Mouse (Mus musculus) spleen, adult 2 months (tissue): ENCODE results near the gene Prex1. TPM values are rescaled to one million over a fixed set of nuclear protein-coding genes. Genes with fewer than 3 reads are reported as not detected.

Source experiments
- DNase-seq, 2 experiments: peaks; one replicate each; pipeline versions ENCODE4 v3.0.0 to v3.0.0-alpha.2; 2012 to 2021; ENCODE audit warnings: low spot score in 2 of 2, low read depth in 1 of 2
- H3K27ac ChIP-seq: fragments of 200-500 bp; 2 replicates; pipeline ENCODE4 v1.5.1; 2012; ENCODE audit warnings: low read length, inconsistent platforms; ENCODE audit not compliant: insufficient read depth
- H3K27me3 ChIP-seq: fragments of 200-500 bp; 2 replicates; pipeline ENCODE4 v1.6.1; 2012; ENCODE audit warnings: mild to moderate bottlenecking, moderate library complexity, low read length, inconsistent platforms; ENCODE audit not compliant: control insufficient read depth, insufficient read depth
- H3K36me3 ChIP-seq: fragments of 200-500 bp; 2 replicates; pipeline ENCODE4 v1.6.1; 2012; ENCODE audit warnings: mild to moderate bottlenecking, low read length, inconsistent platforms; ENCODE audit not compliant: control insufficient read depth, insufficient read depth
- H3K4me1 ChIP-seq: fragments of 200-500 bp; 2 replicates; pipeline ENCODE4 v1.6.1; 2011; ENCODE audit warnings: inconsistent platforms; ENCODE audit not compliant: control insufficient read depth, insufficient read depth, insufficient read length
- H3K4me3 ChIP-seq: fragments of 200-500 bp; 2 replicates; pipeline ENCODE4 v1.5.1; 2011; ENCODE audit warnings: mild to moderate bottlenecking, inconsistent platforms; ENCODE audit not compliant: insufficient read depth, insufficient read length; ENCODE audit errors: extremely low read depth
- CTCF ChIP-seq: fragments of 200-500 bp; IDR thresholded peaks from 2 replicates; pipeline ENCODE4 v1.5.1; 2011; ENCODE audit warnings: mild to moderate bottlenecking, inconsistent platforms; ENCODE audit not compliant: insufficient read depth, insufficient read length, insufficient replicate concordance; ENCODE audit errors: extremely low read depth
- POLR2A ChIP-seq: fragments of 200-500 bp; IDR thresholded peaks from 2 replicates; pipeline ENCODE4 v1.6.1; 2011; ENCODE audit warnings: low read depth, low read length, inconsistent platforms
- WGBS: fragments of 180-500 bp; shearing (Covaris S2); methylation state at CpG from one replicate; pipeline ENCODE4 v1.1.7; 2018; 5-methylcytosine and 5-hydroxymethylcytosine counted together
- polyA plus RNA-seq: library from polyadenylated mRNA; depleted of rRNA; stranded (reverse); fragments of >200 nt; gene quantifications from 2 replicates; pipeline ENCODE4 v1.2.3, GENCODE M21; 2012

Gene Prex1
- polyA plus RNA-seq, 1 experiment, result 123 TPM

DNA sequence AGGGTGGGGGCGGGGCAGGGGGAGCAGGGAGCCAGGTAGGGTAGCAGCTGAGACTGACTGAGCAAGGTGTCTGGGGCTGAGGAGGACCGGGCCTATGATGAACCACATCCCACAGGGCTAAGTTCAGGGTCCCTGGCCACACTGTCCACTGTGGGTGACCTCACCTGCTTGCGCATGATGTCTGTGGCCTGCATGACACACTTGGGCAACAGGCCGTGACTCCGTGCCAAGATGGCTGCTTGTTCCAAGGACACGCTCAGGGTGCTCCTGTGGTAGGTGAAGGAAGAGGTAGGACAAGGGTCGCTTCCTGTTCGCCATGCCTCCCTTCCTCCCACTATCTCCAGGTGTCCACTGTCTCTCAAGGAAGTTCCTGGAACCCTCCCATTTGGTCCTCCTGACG is 144.4 kb downstream of the Prex1 start:
- DNase-seq, result no peak
- peaks cover 59% of the 10 kb centered on the region for H3K36me3 ChIP-seq
- no peak for TF ChIP-seq POLR2A
- TF ChIP-seq CTCF, result no peak

DNA sequence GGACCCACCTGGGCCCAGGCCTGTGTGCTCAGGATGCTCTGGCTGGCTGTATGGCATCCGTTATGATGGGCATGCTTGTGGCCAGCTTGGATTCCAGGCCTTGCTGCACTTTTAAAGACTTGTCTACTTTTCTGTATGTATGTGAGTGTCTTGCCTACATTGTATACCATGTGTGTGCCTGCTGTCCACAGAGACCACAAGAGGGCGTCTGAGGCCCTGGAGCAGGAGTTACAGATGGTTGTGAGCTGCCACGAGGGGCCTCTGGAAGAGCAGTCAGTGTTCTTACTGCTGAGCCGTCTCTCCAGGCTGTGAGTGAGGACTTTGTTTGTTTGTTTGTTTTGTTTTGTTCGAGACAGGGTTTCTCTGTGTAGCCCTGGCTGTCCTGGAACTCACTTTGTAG is 148.1 kb downstream of the Prex1 start:
- no peak overlapping the region for H3K4me3 ChIP-seq
- DNase-seq, result no peak
- no peaks in the 10 kb centered on the region for H3K27me3 ChIP-seq
- no peaks in the 10 kb centered on the region for H3K4me1 ChIP-seq
- no peak overlapping the region for H3K27ac ChIP-seq
- TF ChIP-seq CTCF, result no peak
- no peak for TF ChIP-seq POLR2A
- H3K36me3 ChIP-seq, result peaks cover 37% of the 10 kb centered on the region
- whole genome bisulfite sequencing, result 87% methylated on average over 5 of the region's 5 CpGs

More for the DNA sequence above, 144.4 kb downstream of the Prex1 start:
- no peak overlapping the region for H3K27ac ChIP-seq
- WGBS, result 88% methylated on average over 9 of the region's 9 CpGs
- no peaks in the 10 kb centered on the region for H3K4me1 ChIP-seq
- H3K27me3 ChIP-seq, result no peaks in the 10 kb centered on the region
- H3K4me3 ChIP-seq, result no peak overlapping the region

- peaks cover 29% of the 10 kb centered on the region for H3K36me3 ChIP-seq
- peak; percentile 98 for TF ChIP-seq CTCF
- TF ChIP-seq POLR2A, result no peak
- WGBS, result 2% methylated on average over 11 of the region's 11 CpGs
- H3K4me1 ChIP-seq, result no peaks in the 10 kb centered on the region
- H3K27me3 ChIP-seq, result no peaks in the 10 kb centered on the region
- no peak overlapping the region for H3K27ac ChIP-seq
- peak; percentile 35 to 53 for DNase-seq
- H3K4me3 ChIP-seq, result no peak overlapping the region
Measured at GRCm38 (mm10) chr2:166564455-166564854, 149.2 kb downstream of the Prex1 start.

DNA sequence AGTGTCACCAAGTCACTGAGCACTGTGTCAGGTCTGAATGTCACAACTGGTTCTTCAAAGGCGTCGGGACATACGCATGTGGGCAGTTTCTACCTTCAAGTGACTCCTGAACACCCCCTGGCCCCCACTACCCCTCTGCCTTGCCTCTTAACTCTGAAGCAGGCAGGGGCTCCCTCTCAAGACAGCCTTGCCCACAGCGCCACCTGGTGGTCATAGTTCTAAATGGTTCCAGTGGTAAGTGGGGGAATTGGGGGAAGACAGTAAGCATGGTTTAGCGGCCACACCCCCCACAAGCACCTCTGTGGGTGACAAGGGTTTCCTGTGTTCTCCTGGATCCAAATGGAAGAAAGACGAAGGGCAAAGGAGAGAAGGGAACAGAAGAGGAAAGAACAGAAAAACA is 149.7 kb downstream of the Prex1 start:
- DNase-seq, result peak; percentile 53 to 77
- Histone ChIP-seq H3K27me3 (no peaks in the 10 kb centered on the region), H3K4me3 (no peak overlapping the region), H3K36me3 (peaks cover 24% of the 10 kb centered on the region), H3K4me1 (no peaks in the 10 kb centered on the region), H3K27ac (no peak overlapping the region)
- TF ChIP-seq CTCF, result peak; percentile 84; the same call in 1 of the 2 replicates
- no peak for TF ChIP-seq POLR2A
- 9% methylated on average over 6 of the region's 6 CpGs for WGBS

- Histone ChIP-seq H3K27ac (no peak overlapping the region), H3K27me3 (no peaks in the 10 kb centered on the region), H3K4me3 (no peak overlapping the region), H3K4me1 (no peaks in the 10 kb centered on the region), H3K36me3 (peaks cover 17% of the 10 kb centered on the region)
- no peak for DNase-seq
- no peak for TF ChIP-seq POLR2A
- TF ChIP-seq CTCF, result no peak
- WGBS, result 86% methylated on average over 9 of the region's 9 CpGs
Measured at GRCm38 (mm10) chr2:166563076-166563475, 150.6 kb downstream of the Prex1 start.

DNA sequence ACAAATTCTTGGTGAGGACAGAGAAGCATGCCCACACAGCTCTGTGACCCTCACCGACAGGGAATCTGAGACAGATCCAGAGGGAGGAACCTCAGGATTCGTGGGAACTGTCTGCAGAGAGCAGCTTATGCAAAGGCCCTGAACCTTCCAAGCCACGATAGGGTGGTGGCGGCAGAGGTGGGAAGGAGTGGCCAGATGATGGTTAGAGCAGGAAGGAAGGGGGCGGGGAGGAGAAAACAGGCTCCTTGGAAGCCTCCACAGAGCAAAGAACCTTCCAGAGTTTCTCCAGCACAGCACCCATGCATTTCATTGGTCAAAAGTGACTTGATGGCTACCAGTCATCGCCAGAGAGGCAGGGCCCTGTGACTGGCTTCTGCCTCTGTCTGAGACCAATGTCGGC is 151.9 kb downstream of the Prex1 start:
- Histone ChIP-seq H3K4me3 (no peak overlapping the region), H3K4me1 (no peaks in the 10 kb centered on the region), H3K27me3 (no peaks in the 10 kb centered on the region), H3K36me3 (peaks cover 6% of the 10 kb centered on the region; the same call in 1 of the 2 replicates), H3K27ac (no peak overlapping the region)
- TF ChIP-seq CTCF, result no peak
- WGBS, result 33% methylated on average over 7 of the region's 7 CpGs
- DNase-seq, result no peak

DNA sequence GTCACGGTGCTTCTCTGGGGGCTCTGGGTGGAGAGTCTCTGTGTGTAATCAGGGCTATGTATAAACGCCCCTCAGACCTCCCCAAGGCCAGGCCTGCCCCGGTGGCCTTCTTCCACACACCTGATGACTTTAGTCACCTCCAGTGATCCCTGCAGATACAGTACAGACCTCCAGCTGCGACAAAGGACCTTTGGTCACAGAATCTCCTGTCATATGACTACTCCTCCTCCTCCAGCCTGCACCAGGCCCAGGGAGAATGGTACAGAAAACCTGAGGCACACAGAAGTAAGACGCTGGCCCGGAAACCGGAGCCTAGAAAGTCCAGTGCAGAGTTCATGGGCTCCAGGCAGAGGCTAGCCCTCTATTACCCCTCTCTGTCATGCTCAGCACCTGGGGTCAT is 152.8 kb downstream of the Prex1 start:
- DNase-seq, result no peak
- no peaks in the 10 kb centered on the region for H3K4me1 ChIP-seq
- no peaks in the 10 kb centered on the region for H3K27me3 ChIP-seq
- peaks cover 1% of the 10 kb centered on the region; the same call in 1 of the 2 replicates for H3K36me3 ChIP-seq
- WGBS, result 96% methylated on average over 7 of the region's 7 CpGs
- no peak overlapping the region for H3K4me3 ChIP-seq
- no peak overlapping the region for H3K27ac ChIP-seq
- TF ChIP-seq CTCF, result no peak
- no peak for TF ChIP-seq POLR2A

GRCm38 (mm10) chr2:166559531-166559930 is 154.1 kb downstream of the Prex1 start:
- H3K4me3 ChIP-seq, result no peak overlapping the region
- no peak for TF ChIP-seq CTCF
- TF ChIP-seq POLR2A, result no peak
- no peaks in the 10 kb centered on the region for H3K27me3 ChIP-seq
- H3K4me1 ChIP-seq, result no peaks in the 10 kb centered on the region
- no peak overlapping the region for H3K27ac ChIP-seq
- no peak for DNase-seq
- WGBS, result 76% methylated on average over 10 of the region's 10 CpGs
- H3K36me3 ChIP-seq, result no peaks in the 10 kb centered on the region
